Mouse (Mus musculus) cerebellum, adult 11 months (tissue): ENCODE measurements around the gene Rnf157.
A peak's percentile ranks its signal among the peaks of the same experiment; 100 is the strongest.
"Not testable (repeated sequence)": the region's sequence is repeated elsewhere in the genome, so short reads cannot be mapped to it uniquely, and the experiment has no call there.

Experiments
- DNase-seq: peaks from one replicate; pipeline ENCODE4 v3.0.0; 2022

Rnf157 gene

GRCm38 (mm10) chr11:116433356-116434286, 20.8 kb upstream of the Rnf157 start, which contains the start of gene Ubald2:
TSS of gene Ubald2 (plus strand) at chr11:116434094.
- DNase-seq = peak; percentile 99

- DNase-seq = no peak
Measured at GRCm38 (mm10) chr11:116432593-116433355, 19.9 kb upstream of the Rnf157 start.

GRCm38 (mm10) chr11:116432127-116432526, 19.3 kb upstream of the Rnf157 start:
- DNase-seq = no peak

GRCm38 (mm10) chr11:116431428-116432077, 18.7 kb upstream of the Rnf157 start:
- DNase-seq = no peak

- DNase-seq = no peak
Measured at GRCm38 (mm10) chr11:116430723-116431427, 18.0 kb upstream of the Rnf157 start.

- no peak for DNase-seq
Measured at GRCm38 (mm10) chr11:116429862-116430613, 17.2 kb upstream of the Rnf157 start.

GRCm38 (mm10) chr11:116428872-116429859, 16.3 kb upstream of the Rnf157 start:
- DNase-seq = no peak

GRCm38 (mm10) chr11:116426852-116427575, 14.2 kb upstream of the Rnf157 start:
- no peak for DNase-seq

- not testable (repeated sequence) for DNase-seq
Measured at GRCm38 (mm10) chr11:116426328-116426727, 13.5 kb upstream of the Rnf157 start.

GRCm38 (mm10) chr11:116424621-116425407, 12.0 kb upstream of the Rnf157 start:
- DNase-seq = no peak

GRCm38 (mm10) chr11:116423782-116424620, 11.2 kb upstream of the Rnf157 start:
- no peak for DNase-seq

- DNase-seq = no peak
Measured at GRCm38 (mm10) chr11:116423214-116423613, 10.4 kb upstream of the Rnf157 start.

- no peak for DNase-seq
Measured at GRCm38 (mm10) chr11:116422562-116422961, 9.7 kb upstream of the Rnf157 start.

GRCm38 (mm10) chr11:116421102-116421501, 8.3 kb upstream of the Rnf157 start:
- DNase-seq = no peak

GRCm38 (mm10) chr11:116418841-116419462, 6.1 kb upstream of the Rnf157 start:
- DNase-seq = no peak

- no peak for DNase-seq
Measured at GRCm38 (mm10) chr11:116418194-116418840, 5.5 kb upstream of the Rnf157 start.

- DNase-seq = no peak
Measured at GRCm38 (mm10) chr11:116417054-116417453, 4.2 kb upstream of the Rnf157 start.
